Mouse (Mus musculus) hindbrain, postnatal 0 days (tissue): ENCODE data around the gene Fbxo42. TPM values are rescaled to one million over a fixed set of nuclear protein-coding genes. Genes with fewer than 3 reads are reported as not detected.

ENCODE experiments used
- ATAC-seq: fragments of 200-750 bp; cut with Nextera tagmentation; 2 replicates; pipeline ENCODE4 v1.8.0; 2017; ENCODE audit warnings: mild to moderate bottlenecking, moderate TSS enrichment, moderate library complexity
- DNase-seq: peaks from one replicate; pipeline ENCODE4 v3.0.0-alpha.2; 2015; ENCODE audit warnings: low spot score
- H3K27ac ChIP-seq: fragments of 300-500 bp; sonication (generic); 2 replicates; pipeline ENCODE4 v1.5.1; 2014; ENCODE audit warnings: mild to moderate bottlenecking
- H3K27me3 ChIP-seq: fragments of 300-500 bp; sonication (generic); 2 replicates; pipeline ENCODE4 v1.6.1; 2014; ENCODE audit warnings: low read length, mixed read lengths; ENCODE audit not compliant: insufficient read depth
- H3K36me3 ChIP-seq: fragments of 300-500 bp; sonication (generic); 2 replicates; pipeline ENCODE4 v1.6.1; 2014; ENCODE audit warnings: low read length, mixed read lengths; ENCODE audit not compliant: insufficient read depth
- H3K4me1 ChIP-seq: fragments of 300-500 bp; sonication (generic); 2 replicates; pipeline ENCODE4 v1.6.1; 2014; ENCODE audit warnings: antibody characterized with exemption, low read length, mixed read lengths; ENCODE audit not compliant: insufficient read depth
- H3K4me2 ChIP-seq: fragments of 300-500 bp; sonication (generic); 2 replicates; pipeline ENCODE4 v1.6.1; 2014; ENCODE audit warnings: low read depth, mild to moderate bottlenecking, low read length, moderate library complexity, mixed read lengths
- H3K4me3 ChIP-seq: fragments of 300-500 bp; sonication (generic); 2 replicates; pipeline ENCODE4 v1.5.1; 2014; ENCODE audit warnings: low read length
- H3K9ac ChIP-seq: fragments of 300-500 bp; sonication (generic); replicated peaks from 2 replicates; pipeline ENCODE4 v1.6.1; 2014; ENCODE audit warnings: mild to moderate bottlenecking, low read length, moderate library complexity, mixed read lengths
- H3K9me3 ChIP-seq: fragments of 300-500 bp; sonication (generic); 2 replicates; pipeline ENCODE4 v1.6.1; 2016; ENCODE audit warnings: low read length, mixed read lengths
- CTCF ChIP-seq: IDR thresholded peaks from 2 replicates; pipeline ENCODE4 v1.5.1; 2016; ENCODE audit warnings: antibody characterized with exemption, control low read depth, low read depth
- WGBS: fragments of 180-500 bp; shearing (Covaris S2); extraction: QIAGEN DNeasy Blood & Tissue Kit; methylation state at CpG from one replicate; pipeline ENCODE4 v1.1.7; 2014; 5-methylcytosine and 5-hydroxymethylcytosine counted together
- polyA plus RNA-seq: library from polyadenylated mRNA; unstranded; fragments of >200 nt; fragmentation: Nextera tagmentation; extraction: Ambion mirVana; gene quantifications from 2 replicates; pipeline ENCODE4 v1.2.1, GENCODE M21; 2015
- total RNA-seq: library from RNA; depleted of rRNA; stranded (reverse); fragments of >200 nt; gene quantifications from 2 replicates; pipeline ENCODE4 v1.2.3, GENCODE M21; 2014

Gene Fbxo42
- total and polyA plus RNA-seq, 2 experiments from 2014 or later, result 15.5 to 20.8 TPM

DNA sequence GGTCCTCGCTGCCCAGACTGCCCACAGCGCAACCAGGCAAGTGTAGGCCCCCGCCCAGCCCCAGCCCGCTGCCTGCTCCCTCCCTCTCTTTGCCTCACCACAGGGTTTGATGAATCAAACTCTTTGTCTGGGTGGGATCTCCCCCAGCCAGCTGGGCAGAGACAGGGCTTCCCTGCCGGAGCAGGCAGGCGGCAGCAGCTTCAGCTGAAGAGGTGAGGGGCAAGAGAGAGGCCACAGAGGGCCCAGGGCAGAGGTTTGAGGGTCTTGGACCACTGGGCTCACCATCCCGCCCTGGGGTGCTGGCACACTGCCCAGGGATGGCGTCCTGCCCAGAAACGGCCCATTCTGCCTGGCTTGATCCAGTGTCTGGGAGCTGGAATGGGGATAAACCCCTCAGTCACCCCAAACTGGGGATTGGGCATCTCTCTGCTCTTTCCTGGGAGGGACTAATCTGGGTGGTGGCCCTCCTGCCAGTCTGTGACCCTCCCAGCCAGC lies 97.3 kb downstream of the Fbxo42 start:
- DNase-seq (peak; percentile 83), ATAC-seq (peak; percentile 84)
- Histone ChIP-seq H3K9ac (no peak overlapping the region), H3K4me1 (peaks cover 18% of the 10 kb centered on the region; the same call in 1 of the 2 replicates), H3K36me3 (no peaks in the 10 kb centered on the region), H3K27ac (peak overlapping the region; percentile 81), H3K4me3 (no peak overlapping the region), H3K9me3 (no peaks in the 10 kb centered on the region), H3K27me3 (peaks cover 20% of the 10 kb centered on the region), H3K4me2 (no peak overlapping the region; the same call in 1 of the 2 replicates)
- WGBS, result 17% methylated on average over 9 of the region's 9 CpGs
- TF ChIP-seq CTCF, result peak; percentile 28; the same call in 1 of the 2 replicates

GRCm38 (mm10) chr4:141246089-141246997 lies 98.6 kb downstream of the Fbxo42 start:
- Histone ChIP-seq H3K4me1 (peaks cover 18% of the 10 kb centered on the region; the same call in 1 of the 2 replicates), H3K4me2 (peak overlapping the region; percentile 61; the same call in 1 of the 2 replicates), H3K9me3 (no peaks in the 10 kb centered on the region), H3K36me3 (no peaks in the 10 kb centered on the region), H3K9ac (no peak overlapping the region), H3K27ac (peak overlapping the region; percentile 81; the same call in 1 of the 2 replicates), H3K27me3 (peaks cover 17% of the 10 kb centered on the region), H3K4me3 (no peak overlapping the region)
- 14% methylated on average over 24 of the region's 24 CpGs for WGBS
- TF ChIP-seq CTCF, result no peak
- DNase-seq, result no peak
- no peak for ATAC-seq

GRCm38 (mm10) chr4:141246998-141247350 lies 99.3 kb downstream of the Fbxo42 start:
- no peaks in the 10 kb centered on the region for H3K9me3 ChIP-seq
- peaks cover 18% of the 10 kb centered on the region; the same call in 1 of the 2 replicates for H3K4me1 ChIP-seq
- H3K9ac ChIP-seq, result no peak overlapping the region
- no peaks in the 10 kb centered on the region for H3K36me3 ChIP-seq
- peaks cover 17% of the 10 kb centered on the region for H3K27me3 ChIP-seq
- DNase-seq (no peak), ATAC-seq (no peak)
- H3K4me3 ChIP-seq, result no peak overlapping the region
- no peak overlapping the region for H3K27ac ChIP-seq
- no peak for TF ChIP-seq CTCF
- 5% methylated on average over 17 of the region's 17 CpGs for WGBS
- peak overlapping the region; percentile 61; the same call in 1 of the 2 replicates for H3K4me2 ChIP-seq

- Histone ChIP-seq H3K4me2 (peak overlapping the region; percentile 61), H3K9me3 (no peaks in the 10 kb centered on the region), H3K36me3 (no peaks in the 10 kb centered on the region), H3K27ac (no peak overlapping the region), H3K27me3 (peaks cover 12% of the 10 kb centered on the region), H3K9ac (0 out of 2 replicates have a peak overlapping the region, but pooled peaks have one; percentile 28), H3K4me1 (0 out of 2 replicates have a peak, but pooled peaks cover 9% of the 10 kb centered on the region), H3K4me3 (peak overlapping the region; percentile 38)
- no peak for TF ChIP-seq CTCF
- DNase-seq (peak; percentile 51), ATAC-seq (peak; percentile 30; the same call in 1 of the 2 replicates)
- WGBS, result 1% methylated on average over 55 of the region's 60 CpGs
These were observed 100.3 kb downstream of the Fbxo42 start for GRCm38 (mm10) chr4:141247776-141248613.

DNA sequence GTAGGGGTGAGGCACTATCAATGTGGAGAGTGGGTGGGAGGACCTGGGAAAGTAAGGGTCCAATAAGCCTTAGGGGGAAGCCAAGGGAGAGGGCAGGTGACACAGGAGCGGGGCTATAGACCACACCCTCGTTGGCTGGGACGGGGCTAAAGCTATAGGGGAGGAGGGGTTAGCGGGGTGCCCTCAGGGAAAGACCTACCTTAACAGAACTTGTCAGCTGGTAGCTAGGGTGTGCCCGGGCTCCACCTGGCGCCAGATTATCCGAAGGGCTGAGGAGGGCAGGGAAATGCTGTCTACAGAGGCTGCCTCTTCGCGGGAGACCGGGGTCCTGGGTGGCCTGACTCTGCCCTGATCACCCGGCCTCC lies 100.9 kb downstream of the Fbxo42 start:
- Histone ChIP-seq H3K9me3 (no peaks in the 10 kb centered on the region), H3K9ac (no peak overlapping the region), H3K4me1 (0 out of 2 replicates have a peak, but pooled peaks cover 7% of the 10 kb centered on the region), H3K4me2 (0 out of 2 replicates have a peak overlapping the region, but pooled peaks have one; percentile 61), H3K4me3 (no peak overlapping the region), H3K27me3 (peaks cover 12% of the 10 kb centered on the region), H3K27ac (no peak overlapping the region), H3K36me3 (no peaks in the 10 kb centered on the region)
- no peak for DNase-seq
- ATAC-seq, result no peak
- TF ChIP-seq CTCF, result no peak
- WGBS, result 9% methylated on average over 11 of the region's 11 CpGs

GRCm38 (mm10) chr4:141249383-141249782 lies 101.7 kb downstream of the Fbxo42 start:
- no peaks in the 10 kb centered on the region for H3K9me3 ChIP-seq
- ATAC-seq (no peak), DNase-seq (no peak)
- no peak overlapping the region for H3K27ac ChIP-seq
- TF ChIP-seq CTCF, result no peak
- H3K4me1 ChIP-seq, result 0 out of 2 replicates have a peak, but pooled peaks cover 7% of the 10 kb centered on the region
- no peaks in the 10 kb centered on the region for H3K36me3 ChIP-seq
- no peak overlapping the region for H3K4me2 ChIP-seq
- 79% methylated on average over 11 of the region's 11 CpGs for WGBS
- no peak overlapping the region for H3K4me3 ChIP-seq
- H3K9ac ChIP-seq, result no peak overlapping the region
- H3K27me3 ChIP-seq, result peaks cover 12% of the 10 kb centered on the region
